Mouse (Mus musculus): ENCODE data around the gene Pgbd5. TPM values are rescaled to one million over a fixed set of nuclear protein-coding genes. Genes with fewer than 3 reads are reported as not detected.

Pgbd5 gene
- total RNA-seq, 2 experiments from 2014 or later, result 1.1 to 1.3 TPM

- intact Hi-C loops (cut with DNase I), result no loop called here
- DNase-seq (ENCODE audit: low spot score), result no peak
These were observed 120.2 kb downstream of the Pgbd5 start for GRCm38 (mm10) chr8:124319316-124319652.

Other genes with a start within 250 kb of the Pgbd5 start
- gene Galnt2, start 208.3 kb downstream of the Pgbd5 start, total RNA-seq (2021), result 10 to 100 TPM; 37.7 to 41.6 TPM
- 10 to 100 TPM; 21.3 to 21.6 TPM for gene Cog2, start 81.1 kb upstream of the Pgbd5 start, total RNA-seq (2021)
- 1 to 10 TPM; 7.4 to 9.4 TPM for gene Agt, start 130.0 kb upstream of the Pgbd5 start, total RNA-seq (2021)
- gene Capn9, start 136.5 kb upstream of the Pgbd5 start, total RNA-seq (2021), result not detected
- 10 to 100 TPM; 71.7 to 83.3 TPM for gene 2310022B05Rik, start 223.7 kb upstream of the Pgbd5 start, total RNA-seq (2021)